Comparison of ENCODE assay signal across 7 mouse cellular contexts in the genomic region with DNA sequence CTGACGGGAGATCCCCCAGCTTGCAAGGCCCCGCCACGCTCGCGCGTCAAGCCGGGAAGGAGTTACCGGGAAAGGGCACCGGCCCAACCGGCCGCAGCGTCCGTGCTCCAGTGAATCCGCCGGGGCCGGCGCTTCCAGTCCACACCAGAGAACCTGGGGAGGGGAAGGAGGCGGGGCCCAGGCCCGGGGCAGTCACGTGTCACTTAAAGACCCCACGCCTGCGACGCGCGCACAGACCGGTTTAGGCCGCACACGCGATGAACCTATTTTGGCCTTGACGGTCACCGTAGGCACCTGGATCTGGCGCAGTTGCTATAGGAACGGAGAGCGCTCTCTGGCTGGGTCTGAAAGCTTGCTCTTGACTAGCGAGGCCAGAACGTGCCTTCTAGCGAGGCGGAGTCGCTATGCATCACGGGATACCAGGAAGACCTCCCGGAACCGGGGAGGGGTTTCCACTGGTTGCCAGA. TPM values are rescaled to one million over a fixed set of nuclear protein-coding genes. Genes with fewer than 3 reads are reported as not detected.
DNase-seq lines count a peak whose midpoint lies in the region; ATAC-seq and TF ChIP-seq lines count a peak whose summit lies in the region.

A gene (minus strand): TSS at position 408 of the 467 bp plus-strand sequence.

- ATAC-seq in intestine, postnatal 0 days: peak; percentile 86
- ATAC-seq in midbrain, embryonic 12.5 days (ENCODE audit: low FRiP score, low read depth): peak; percentile 93

- H3K4me3 ChIP-seq in embryonic facial prominence, embryonic 10.5 days: peak within 1 kb of the TSS; percentile 89
- H3K4me3 ChIP-seq in intestine, postnatal 0 days (ENCODE audit: low read depth, low read length): peak within 1 kb of the TSS; percentile 75
- H3K4me3 ChIP-seq in midbrain, embryonic 12.5 days: peak within 1 kb of the TSS; percentile 93
- peak within 1 kb of the TSS; percentile 88 for H3K4me3 ChIP-seq in small intestine, adult 2 months (ENCODE audit: low read depth, low read length)

- DNase-seq in adrenal gland, postnatal 10 days: peak; percentile 96
- peak; percentile 98 for DNase-seq in embryonic facial prominence, embryonic 10.5 days (ENCODE audit: low spot score)
- peak; percentile 99 for DNase-seq in gonadal fat pad, adult 2 months (ENCODE audit: low read depth)
- peak; percentile 97 for DNase-seq in left cerebral cortex, postnatal 4 days

- no peaks in the 10 kb centered on the region for H3K27me3 ChIP-seq in embryonic facial prominence, embryonic 10.5 days (replicated peaks; ENCODE audit: low read depth, poor library complexity, severe bottlenecking)
- no peaks in the 10 kb centered on the region for H3K27me3 ChIP-seq in intestine, postnatal 0 days (replicated peaks; ENCODE audit: control insufficient read depth, insufficient read depth, low read length)
- H3K27me3 ChIP-seq in midbrain, embryonic 12.5 days: no peaks in the 10 kb centered on the region
- no peaks in the 10 kb centered on the region for H3K27me3 ChIP-seq in small intestine, adult 2 months (ENCODE audit: control insufficient read depth, insufficient read depth, low read length)

- H3K4me2 ChIP-seq in intestine, postnatal 0 days (replicated peaks; ENCODE audit: low read depth): peak within 1 kb of the TSS; percentile 84
- H3K4me2 ChIP-seq in midbrain, embryonic 12.5 days (replicated peaks): peak within 1 kb of the TSS; percentile 85

- H3K9me3 ChIP-seq in embryonic facial prominence, embryonic 10.5 days: no peaks in the 10 kb centered on the region
- H3K9me3 ChIP-seq in intestine, postnatal 0 days (ENCODE audit: control insufficient read depth): no peaks in the 10 kb centered on the region
- H3K9me3 ChIP-seq in midbrain, embryonic 12.5 days: no peaks in the 10 kb centered on the region

- peaks cover 32% of the 10 kb centered on the region for H3K4me1 ChIP-seq in embryonic facial prominence, embryonic 10.5 days
- H3K4me1 ChIP-seq in intestine, postnatal 0 days (replicated peaks; ENCODE audit: control insufficient read depth, insufficient read depth, low read length): peaks cover 7% of the 10 kb centered on the region; the same call in 1 of the 2 replicates
- H3K4me1 ChIP-seq in midbrain, embryonic 12.5 days: peaks cover 20% of the 10 kb centered on the region
- peaks cover 11% of the 10 kb centered on the region; the same call in 1 of the 2 replicates for H3K4me1 ChIP-seq in small intestine, adult 2 months (ENCODE audit: control insufficient read depth, insufficient read depth, insufficient read length, low read length)

- peak; percentile 94 for TF ChIP-seq POLR2A in small intestine, adult 2 months (IDR thresholded peaks at IDR 0.05; ENCODE audit: low read depth, low read length)

- intact Hi-C loops in left cerebral cortex, postnatal 4 days (cut with DNase I): no loop called here

- H3K36me3 ChIP-seq in embryonic facial prominence, embryonic 10.5 days (replicated peaks): peaks cover 25% of the 10 kb centered on the region
- H3K36me3 ChIP-seq in intestine, postnatal 0 days (ENCODE audit: control insufficient read depth, insufficient read depth): peaks cover 7% of the 10 kb centered on the region
- peaks cover 6% of the 10 kb centered on the region; the same call in 1 of the 2 replicates for H3K36me3 ChIP-seq in midbrain, embryonic 12.5 days
- peaks cover 5% of the 10 kb centered on the region for H3K36me3 ChIP-seq in small intestine, adult 2 months (ENCODE audit: control insufficient read depth, insufficient read depth, low read length)

- under 1% methylated on average over 42 of the region's 42 CpGs for WGBS in embryonic facial prominence, embryonic 10.5 days
- 0% methylated on average over 40 of the region's 42 CpGs for WGBS in intestine, postnatal 0 days
- WGBS in midbrain, embryonic 12.5 days: under 1% methylated on average over 37 of the region's 42 CpGs
- WGBS in small intestine, adult 2 months: under 1% methylated on average over 42 of the region's 42 CpGs

- H3K27ac ChIP-seq in embryonic facial prominence, embryonic 10.5 days (replicated peaks): peak within 1 kb of the TSS; percentile 92
- peak within 1 kb of the TSS; percentile 69 for H3K27ac ChIP-seq in intestine, postnatal 0 days (ENCODE audit: low read depth, low read length)
- peak within 1 kb of the TSS; percentile 78 for H3K27ac ChIP-seq in midbrain, embryonic 12.5 days (replicated peaks)
- peak within 1 kb of the TSS; percentile 52 for H3K27ac ChIP-seq in small intestine, adult 2 months (ENCODE audit: insufficient read depth, low read depth, low read length)

- H3K9ac ChIP-seq in intestine, postnatal 0 days (ENCODE audit: low read depth, low read length): peak within 1 kb of the TSS; percentile 84
- H3K9ac ChIP-seq in midbrain, embryonic 12.5 days (replicated peaks): peak within 1 kb of the TSS; percentile 97

- TF ChIP-seq CTCF in intestine, postnatal 0 days (IDR thresholded peaks at IDR 0.05; ENCODE audit: low read depth): no peak; the same call in none of the 2 replicates
- TF ChIP-seq CTCF in small intestine, adult 2 months (IDR thresholded peaks at IDR 0.05; ENCODE audit: extremely low read depth, insufficient read length, insufficient replicate concordance, low read depth, low read length): no peak

RNA-seq across cellular contexts. Expression of the gene that starts here (rescaled TPM):
- 10 to 100 TPM; 16.1 to 16.8 TPM for total RNA-seq in adrenal gland, postnatal 10 days (2021)
- 4.0 and 4.8 TPM in 2 replicates for polyA plus RNA-seq in embryonic facial prominence, embryonic 10.5 days (2016; fragmentation: Nextera tagmentation; extraction: Ambion mirVana)
- polyA plus RNA-seq in gonadal fat pad, adult 2 months (2012; rRNA removed): 15.4 and 15.8 TPM in 2 replicates
- 3.3 and 3.9 TPM in 2 replicates for polyA plus RNA-seq in intestine, postnatal 0 days (2015; fragmentation: Nextera tagmentation; extraction: Ambion mirVana)
- total RNA-seq in left cerebral cortex, postnatal 4 days (2021): 10 to 100 TPM; 22.4 to 27.9 TPM
- 6.7 and 6.8 TPM in 2 replicates for polyA plus RNA-seq in midbrain, embryonic 12.5 days (2016; fragmentation: Nextera tagmentation; extraction: Ambion mirVana)
- polyA plus RNA-seq in small intestine, adult 2 months (2012; rRNA removed): 3.2 and 5.3 TPM in 2 replicates

Comparison
In these comparisons a context has a peak if more than half of its experiments do, and no peak if none do; other contexts are left out.
1. Peak in every context shown above with its lines: DNase-seq, ATAC-seq, H3K4me3 ChIP-seq and H3K27ac ChIP-seq.